Mouse (Mus musculus) liver, postnatal 0 days (tissue): ENCODE results near the gene Pla2g4b. TPM values are rescaled to one million over a fixed set of nuclear protein-coding genes. Genes with fewer than 3 reads are reported as not detected.

Experiments used
- ATAC-seq: fragments of 200-750 bp; cut with Nextera tagmentation; 2 replicates; pipeline ENCODE4 v1.8.0; 2017; ENCODE audit warnings: mild to moderate bottlenecking, moderate library complexity
- DNase-seq: peaks from one replicate; pipeline ENCODE4 v3.0.0-alpha.2; 2016
- H3K27ac ChIP-seq: fragments of 300-500 bp; sonication (generic); 2 replicates; pipeline ENCODE4 v1.5.1; 2014; ENCODE audit warnings: antibody characterized with exemption, moderate library complexity, mild to moderate bottlenecking, low read depth
- H3K27me3 ChIP-seq: fragments of 300-500 bp; sonication (generic); 2 replicates; pipeline ENCODE4 v1.6.1; 2014; ENCODE audit warnings: low read length, control low read depth, mixed read lengths; ENCODE audit not compliant: insufficient read depth
- H3K36me3 ChIP-seq: fragments of 300-500 bp; sonication (generic); replicated peaks from 2 replicates; pipeline ENCODE4 v1.6.1; 2014; ENCODE audit warnings: mild to moderate bottlenecking, control low read depth, low read length, moderate library complexity, mixed read lengths; ENCODE audit not compliant: insufficient read depth
- H3K4me1 ChIP-seq: fragments of 300-500 bp; sonication (generic); 2 replicates; pipeline ENCODE4 v1.6.1; 2014; ENCODE audit warnings: antibody characterized with exemption, mild to moderate bottlenecking, control low read depth; ENCODE audit not compliant: insufficient read depth
- H3K4me2 ChIP-seq: fragments of 300-500 bp; sonication (generic); 2 replicates; pipeline ENCODE4 v1.6.1; 2014; ENCODE audit warnings: low read depth, mild to moderate bottlenecking, low read length, moderate library complexity, mixed read lengths
- H3K4me3 ChIP-seq: fragments of 300-500 bp; sonication (generic); 2 replicates; pipeline ENCODE4 v1.5.1; 2014; ENCODE audit warnings: low read depth, low read length
- H3K9ac ChIP-seq: fragments of 300-500 bp; sonication (generic); replicated peaks from 2 replicates; pipeline ENCODE4 v1.6.1; 2014; ENCODE audit warnings: mild to moderate bottlenecking, moderate library complexity
- H3K9me3 ChIP-seq: fragments of 300-500 bp; sonication (generic); 2 replicates; pipeline ENCODE4 v1.6.1; 2016; ENCODE audit warnings: mild to moderate bottlenecking, control low read depth, low read length, mixed read lengths
- CTCF ChIP-seq: sonication (generic); IDR thresholded peaks from 2 replicates; pipeline ENCODE4 v1.5.1; 2016; ENCODE audit warnings: antibody characterized with exemption, low read depth
- EP300 ChIP-seq: IDR thresholded peaks from 2 replicates; pipeline ENCODE4 v1.6.1; 2016; ENCODE audit warnings: antibody characterized with exemption, low read depth, mild to moderate bottlenecking
- WGBS: fragments of 180-500 bp; shearing (Covaris S2); extraction: QIAGEN DNeasy Blood & Tissue Kit; methylation state at CpG from one replicate; pipeline ENCODE4 v1.1.7; 2014; ENCODE audit not compliant: insufficient replicate concordance; 5-methylcytosine and 5-hydroxymethylcytosine counted together
- polyA plus RNA-seq: library from polyadenylated mRNA; unstranded; fragments of >200 nt; fragmentation: Nextera tagmentation; extraction: Ambion mirVana; gene quantifications from 2 replicates; pipeline ENCODE4 v1.2.1, GENCODE M21; 2015

Pla2g4b gene
- polyA plus RNA-seq = 0.12 and 0.15 TPM in 2 replicates

DNA sequence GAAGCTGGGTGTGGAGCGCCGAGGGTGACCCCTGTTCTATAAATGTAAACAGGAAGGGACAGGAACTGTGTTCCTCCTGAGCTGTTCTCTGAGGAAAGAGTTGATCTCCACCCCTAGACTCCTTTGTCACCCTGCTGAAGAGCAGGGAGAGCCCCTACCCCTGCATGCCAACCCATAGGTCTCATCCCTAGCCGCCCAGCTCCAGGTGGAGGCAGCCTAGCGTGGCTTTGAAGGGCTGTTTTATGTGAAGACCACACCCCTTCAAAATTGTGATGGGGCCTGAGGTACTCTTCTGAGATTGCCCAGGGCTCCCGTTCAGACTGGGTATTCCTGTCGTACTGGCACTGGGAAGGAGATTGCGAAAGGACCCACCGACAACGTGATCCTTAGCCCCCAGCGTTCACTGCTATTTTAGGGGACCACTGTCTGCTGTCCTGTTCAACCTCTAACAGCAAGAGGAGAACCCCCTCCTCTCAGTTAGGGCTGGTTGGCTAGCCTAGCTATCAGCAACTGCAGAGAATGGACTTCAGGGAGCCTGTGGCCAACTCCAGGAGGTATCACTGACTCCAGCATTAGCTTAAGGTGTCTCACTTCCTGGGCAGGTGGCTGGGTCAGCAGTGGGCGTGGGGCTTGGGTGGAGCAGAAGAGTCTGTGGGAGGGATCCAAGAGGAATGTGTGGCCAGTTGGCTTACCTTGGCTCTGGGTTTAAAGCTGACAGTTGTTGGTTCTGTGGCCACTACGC is at the start of gene Pla2g4b:
Gene Pla2g4b (plus strand): TSS at position 692 of the 742 bp plus-strand sequence.
- Histone ChIP-seq H3K9ac (no peak within 1 kb of the TSS), H3K36me3 (peaks cover 3% of the 10 kb centered on the region), H3K27ac (no peak within 1 kb of the TSS), H3K4me2 (no peak within 1 kb of the TSS), H3K4me1 (peaks cover 6% of the 10 kb centered on the region), H3K4me3 (no peak within 1 kb of the TSS), H3K27me3 (no peaks in the 10 kb centered on the region), H3K9me3 (no peaks in the 10 kb centered on the region)
- no peak for DNase-seq
- no peak for TF ChIP-seq EP300
- no peak for TF ChIP-seq CTCF
- ATAC-seq = no peak
- 83% methylated on average over 12 of the region's 12 CpGs for WGBS

DNA sequence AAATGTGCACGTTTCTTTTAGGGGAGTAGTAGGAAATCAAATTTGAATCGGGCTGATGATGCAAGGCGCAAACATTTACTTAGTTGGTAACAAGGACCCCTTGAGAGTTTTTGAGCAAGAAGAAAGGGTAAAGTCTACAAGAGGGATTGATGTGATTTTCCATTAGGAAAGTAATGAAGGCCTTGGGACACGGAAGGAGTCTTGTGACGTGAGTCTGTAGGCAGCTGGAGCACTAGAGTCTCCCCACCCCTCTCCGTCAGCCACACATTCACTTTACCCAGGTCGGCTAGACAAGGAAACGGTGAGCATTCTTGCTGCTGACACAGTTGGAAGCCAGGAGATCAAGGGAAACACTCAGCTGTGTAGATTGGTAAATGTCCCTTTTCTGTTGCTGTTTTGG is 47.3 kb upstream of the Pla2g4b start:
- DNase-seq (no peak), ATAC-seq (no peak)
- H3K27me3 ChIP-seq = no peaks in the 10 kb centered on the region
- H3K4me3 ChIP-seq = no peak overlapping the region
- H3K4me1 ChIP-seq = no peaks in the 10 kb centered on the region
- no peak overlapping the region for H3K4me2 ChIP-seq
- WGBS = 72% methylated on average over 8 of the region's 8 CpGs
- H3K9ac ChIP-seq = no peak overlapping the region
- no peaks in the 10 kb centered on the region for H3K9me3 ChIP-seq
- no peak for TF ChIP-seq EP300
- TF ChIP-seq CTCF = no peak
- H3K27ac ChIP-seq = no peak overlapping the region
- no peaks in the 10 kb centered on the region; the same call in 1 of the 2 replicates for H3K36me3 ChIP-seq

GRCm38 (mm10) chr2:119986369-119986768 is 46.8 kb upstream of the Pla2g4b start:
- no peak for TF ChIP-seq EP300
- no peak for TF ChIP-seq CTCF
- Histone ChIP-seq H3K9ac (no peak overlapping the region), H3K4me1 (no peaks in the 10 kb centered on the region), H3K4me2 (no peak overlapping the region), H3K27ac (no peak overlapping the region), H3K27me3 (no peaks in the 10 kb centered on the region), H3K36me3 (no peaks in the 10 kb centered on the region; the same call in 1 of the 2 replicates), H3K4me3 (no peak overlapping the region), H3K9me3 (no peaks in the 10 kb centered on the region)
- 59% methylated on average over 6 of the region's 6 CpGs for WGBS
- ATAC-seq (no peak), DNase-seq (no peak)

GRCm38 (mm10) chr2:119987441-119987840 is 45.8 kb upstream of the Pla2g4b start:
- H3K27me3 ChIP-seq = no peaks in the 10 kb centered on the region
- ATAC-seq = no peak
- H3K9me3 ChIP-seq = no peaks in the 10 kb centered on the region
- TF ChIP-seq CTCF (no peak), EP300 (no peak)
- no peak overlapping the region for H3K9ac ChIP-seq
- H3K4me2 ChIP-seq = no peak overlapping the region
- H3K4me3 ChIP-seq = no peak overlapping the region
- H3K4me1 ChIP-seq = no peaks in the 10 kb centered on the region
- WGBS = 88% methylated on average over 2 of the region's 2 CpGs
- H3K36me3 ChIP-seq = no peaks in the 10 kb centered on the region
- no peak overlapping the region for H3K27ac ChIP-seq
- no peak for DNase-seq

- no peak for TF ChIP-seq CTCF
- no peak for TF ChIP-seq EP300
- ATAC-seq (no peak), DNase-seq (no peak)
- no peaks in the 10 kb centered on the region for H3K9me3 ChIP-seq
- H3K4me1 ChIP-seq = no peaks in the 10 kb centered on the region
- no peaks in the 10 kb centered on the region for H3K36me3 ChIP-seq
- no peak overlapping the region for H3K4me2 ChIP-seq
- H3K27me3 ChIP-seq = no peaks in the 10 kb centered on the region
- WGBS = 55% methylated on average over 4 of the region's 4 CpGs
- H3K27ac ChIP-seq = no peak overlapping the region
- H3K4me3 ChIP-seq = no peak overlapping the region
- H3K9ac ChIP-seq = no peak overlapping the region
Observed at GRCm38 (mm10) chr2:119988952-119989351, 44.3 kb upstream of the Pla2g4b start.

GRCm38 (mm10) chr2:119990881-119991280 is 42.3 kb upstream of the Pla2g4b start:
- no peaks in the 10 kb centered on the region; the same call in 1 of the 2 replicates for H3K4me1 ChIP-seq
- 81% methylated on average over 6 of the region's 6 CpGs for WGBS
- no peak overlapping the region for H3K27ac ChIP-seq
- no peak overlapping the region for H3K9ac ChIP-seq
- H3K9me3 ChIP-seq = no peaks in the 10 kb centered on the region
- H3K4me2 ChIP-seq = no peak overlapping the region
- no peaks in the 10 kb centered on the region for H3K27me3 ChIP-seq
- DNase-seq (no peak), ATAC-seq (no peak)
- no peak overlapping the region for H3K4me3 ChIP-seq
- no peak for TF ChIP-seq CTCF
- TF ChIP-seq EP300 = no peak
- H3K36me3 ChIP-seq = no peaks in the 10 kb centered on the region
